Mouse (Mus musculus): ENCODE results near the gene Spata32. TPM values are rescaled to one million over a fixed set of nuclear protein-coding genes. Genes with fewer than 3 reads are reported as not detected.

Gene Spata32
- polyA plus RNA-seq, 1 experiment from 2014 or later = not detected

DNA sequence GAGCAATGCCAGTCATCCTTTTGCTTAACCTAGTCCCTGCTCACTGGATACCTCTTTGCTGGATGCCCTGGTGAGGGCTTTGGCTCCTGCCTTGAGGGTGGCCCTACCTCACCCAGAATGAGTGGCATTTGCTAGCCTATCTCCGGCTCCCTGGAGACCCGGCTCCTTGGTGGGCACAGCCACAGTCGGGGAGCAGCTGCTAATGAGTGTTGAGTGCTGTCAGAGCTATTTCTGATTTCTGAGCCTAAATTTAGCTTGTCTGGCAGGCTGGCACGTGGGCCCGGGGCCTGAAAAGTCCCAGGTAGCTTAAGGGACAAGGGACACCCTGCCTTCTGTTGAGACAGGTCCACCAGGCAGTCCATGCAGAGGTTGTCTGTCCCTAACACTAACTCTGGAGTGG, 41.0 kb downstream of the Spata32 start:
- Histone ChIP-seq H3K9me3 (replicated peaks) (no peaks in the 10 kb centered on the region), H3K4me2 (no peak overlapping the region), H3K4me1 (peaks cover 21% of the 10 kb centered on the region), H3K27ac (no peak overlapping the region), H3K9ac (no peak overlapping the region), H3K36me3 (no peaks in the 10 kb centered on the region), H3K4me3 (replicated peaks) (no peak overlapping the region), H3K27me3 (peaks cover 11% of the 10 kb centered on the region)
- WGBS = 85% methylated on average over 5 of the region's 5 CpGs
- no peak for ATAC-seq (replicated peaks; ENCODE audit: low FRiP score)

DNA sequence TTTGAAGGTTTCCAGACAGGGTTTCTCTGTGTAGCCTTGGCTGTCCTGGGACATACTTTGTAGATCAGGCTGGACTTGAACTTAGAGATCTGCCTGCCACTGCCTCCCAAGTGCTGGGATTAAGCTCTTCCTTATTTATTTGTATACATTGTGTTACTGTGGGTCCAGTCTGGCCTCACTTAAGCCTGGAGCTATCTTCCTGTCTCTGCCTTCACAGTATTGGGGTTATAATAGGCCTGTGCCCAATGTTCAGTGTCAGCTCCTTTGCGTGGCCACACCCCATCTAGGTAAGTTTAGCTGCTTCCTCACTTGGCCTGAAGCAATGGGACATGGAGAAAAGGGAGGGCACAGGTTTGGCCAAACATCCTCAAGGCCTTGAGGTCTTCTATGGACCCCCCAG, 41.7 kb downstream of the Spata32 start:
- no peak overlapping the region for H3K27ac ChIP-seq
- H3K4me3 ChIP-seq (replicated peaks) = no peak overlapping the region
- peaks cover 18% of the 10 kb centered on the region for H3K27me3 ChIP-seq
- H3K36me3 ChIP-seq = no peaks in the 10 kb centered on the region
- H3K4me1 ChIP-seq = peaks cover 24% of the 10 kb centered on the region
- ATAC-seq (replicated peaks; ENCODE audit: low FRiP score) = no peak
- no peak overlapping the region for H3K9ac ChIP-seq
- WGBS = 100% methylated on average over 1 of the region's 1 CpGs
- H3K9me3 ChIP-seq (replicated peaks) = no peaks in the 10 kb centered on the region
- no peak overlapping the region for H3K4me2 ChIP-seq

DNA sequence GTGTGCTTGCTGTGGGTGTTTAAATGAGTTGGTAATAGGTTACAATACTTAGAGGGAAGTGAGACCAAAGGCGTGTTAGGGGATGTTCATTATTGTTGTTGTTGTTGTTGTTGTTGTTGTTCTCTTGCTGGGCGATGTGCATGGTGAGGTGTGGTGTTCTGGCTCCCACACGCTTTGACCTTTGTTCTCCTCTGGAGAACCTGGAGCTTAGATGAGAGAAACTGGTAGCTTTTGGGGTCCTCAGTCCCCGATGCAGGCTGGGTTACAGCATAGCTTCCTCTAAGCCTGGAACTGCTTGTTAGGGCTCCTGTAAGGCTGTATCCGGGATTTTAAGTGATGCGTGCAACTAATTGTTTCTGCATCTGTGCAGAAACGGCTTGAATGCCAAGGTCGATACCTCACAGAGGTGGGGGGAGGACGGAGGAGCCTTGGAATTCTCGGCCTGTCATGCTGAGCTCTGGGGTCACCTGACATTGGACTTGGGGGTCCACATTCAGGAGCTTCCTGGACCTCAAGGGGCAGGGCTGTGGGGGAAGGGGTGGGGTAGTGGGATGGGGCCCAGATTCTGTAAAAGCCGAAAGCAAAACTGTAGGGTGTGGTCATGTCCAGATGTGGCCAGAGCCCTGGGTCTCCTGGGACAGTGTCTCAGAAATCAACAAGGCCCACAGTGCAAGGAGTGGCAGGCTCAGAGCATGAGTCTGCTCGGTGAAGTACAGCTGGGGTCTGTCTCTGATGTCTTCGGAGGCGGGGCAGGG, 42.4 kb downstream of the Spata32 start:
- H3K27me3 ChIP-seq = peaks cover 23% of the 10 kb centered on the region
- H3K4me3 ChIP-seq (replicated peaks) = no peak overlapping the region
- no peaks in the 10 kb centered on the region for H3K36me3 ChIP-seq
- no peak overlapping the region for H3K4me2 ChIP-seq
- H3K4me1 ChIP-seq = peaks cover 31% of the 10 kb centered on the region
- H3K9ac ChIP-seq = no peak overlapping the region
- no peak for ATAC-seq (replicated peaks; ENCODE audit: low FRiP score)
- no peak overlapping the region for H3K27ac ChIP-seq
- WGBS = 59% methylated on average over 14 of the region's 14 CpGs
- H3K9me3 ChIP-seq (replicated peaks) = no peaks in the 10 kb centered on the region

DNA sequence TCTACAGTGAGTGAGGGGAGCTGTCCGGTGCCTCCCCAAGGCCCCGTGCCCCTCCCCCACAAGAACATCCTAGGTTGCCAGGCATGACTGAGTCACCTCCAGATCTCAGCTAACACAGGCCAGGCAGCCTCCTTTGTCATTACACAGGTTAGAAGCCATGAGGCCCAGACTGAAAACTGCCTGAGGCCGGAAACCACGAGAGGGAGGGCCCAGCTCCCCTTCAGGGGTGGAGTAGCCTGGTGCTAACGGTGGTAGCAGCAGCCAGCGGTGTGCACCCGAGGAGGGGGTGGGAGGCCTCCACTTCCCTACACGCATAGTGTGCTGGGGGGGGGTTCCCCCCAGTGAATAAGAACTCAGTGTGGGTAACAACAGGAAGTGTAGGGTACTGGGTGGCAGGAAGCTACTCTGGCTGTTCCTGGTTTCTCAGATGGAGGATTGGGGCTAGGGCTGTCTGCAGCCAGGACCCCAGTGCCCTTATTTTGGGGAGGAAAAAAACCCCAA, 43.3 kb downstream of the Spata32 start:
- peaks cover 32% of the 10 kb centered on the region for H3K27me3 ChIP-seq
- H3K9me3 ChIP-seq (replicated peaks) = no peaks in the 10 kb centered on the region
- peaks cover 39% of the 10 kb centered on the region for H3K4me1 ChIP-seq
- no peaks in the 10 kb centered on the region for H3K36me3 ChIP-seq
- no peak overlapping the region for H3K4me2 ChIP-seq
- WGBS = 30% methylated on average over 8 of the region's 8 CpGs
- no peak overlapping the region for H3K4me3 ChIP-seq (replicated peaks)
- H3K27ac ChIP-seq = peak overlapping the region; percentile 62
- H3K9ac ChIP-seq = no peak overlapping the region
- peak; percentile 31; the same call in 1 of the 2 replicates for ATAC-seq (replicated peaks; ENCODE audit: low FRiP score)

DNA sequence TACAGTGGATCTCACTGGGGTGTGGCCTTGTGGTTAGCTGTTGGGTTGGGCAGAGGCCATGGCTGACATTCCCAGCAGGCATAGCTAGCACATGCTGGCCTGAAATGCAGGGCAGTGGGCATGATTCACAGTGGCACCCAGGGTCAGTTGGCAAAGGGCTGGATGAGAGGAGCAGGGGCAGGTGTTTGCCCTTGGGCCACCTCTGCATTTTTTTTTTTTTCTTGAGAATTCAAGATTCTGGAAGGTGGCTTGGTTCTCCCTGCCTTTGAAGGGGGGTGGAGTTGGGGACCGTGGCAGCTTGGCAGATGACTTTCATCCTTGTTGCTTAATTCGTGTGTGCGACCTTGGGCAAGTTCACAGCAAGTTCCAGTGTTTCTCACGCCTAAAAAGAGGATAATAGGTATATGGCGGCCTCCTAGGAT, 43.8 kb downstream of the Spata32 start:
- Histone ChIP-seq H3K9ac (no peak overlapping the region), H3K4me3 (replicated peaks) (no peak overlapping the region), H3K4me1 (peaks cover 39% of the 10 kb centered on the region), H3K4me2 (no peak overlapping the region), H3K36me3 (no peaks in the 10 kb centered on the region), H3K9me3 (replicated peaks) (no peaks in the 10 kb centered on the region), H3K27ac (peak overlapping the region; percentile 62; the same call in 1 of the 2 replicates), H3K27me3 (peaks cover 37% of the 10 kb centered on the region)
- WGBS = 72% methylated on average over 5 of the region's 5 CpGs
- ATAC-seq (replicated peaks; ENCODE audit: low FRiP score) = no peak

DNA sequence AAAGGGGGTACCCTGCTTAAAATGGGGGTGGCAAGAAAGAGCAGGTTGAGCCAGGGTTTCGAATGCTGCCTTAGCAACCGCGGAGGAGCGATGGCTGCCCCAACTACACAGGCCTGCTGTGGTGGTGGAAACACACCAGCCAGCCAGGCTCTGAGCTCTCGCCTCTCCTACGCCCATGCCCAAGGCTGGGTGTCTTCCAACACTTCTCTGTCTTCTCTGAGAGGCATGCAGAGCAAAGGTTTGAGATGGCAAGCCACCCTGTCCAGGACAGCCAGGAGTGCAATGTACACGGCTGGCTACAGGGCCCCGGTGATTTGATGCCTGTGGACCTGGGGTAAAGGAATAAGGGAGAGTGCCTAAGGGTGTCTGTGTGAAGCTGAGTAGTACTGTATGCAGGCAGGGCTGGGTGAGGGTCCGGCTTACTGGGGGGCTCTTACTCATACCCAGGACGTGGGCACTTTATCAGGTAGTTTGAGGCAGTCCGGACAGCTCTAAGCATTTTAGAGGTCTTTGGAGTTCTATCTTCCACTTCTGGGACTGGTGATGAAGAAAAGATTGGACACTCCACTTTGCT, 44.4 kb downstream of the Spata32 start:
- Histone ChIP-seq H3K27me3 (peaks cover 43% of the 10 kb centered on the region), H3K27ac (no peak overlapping the region), H3K9me3 (replicated peaks) (no peaks in the 10 kb centered on the region), H3K9ac (no peak overlapping the region), H3K4me1 (peaks cover 39% of the 10 kb centered on the region), H3K36me3 (no peaks in the 10 kb centered on the region), H3K4me3 (replicated peaks) (no peak overlapping the region), H3K4me2 (no peak overlapping the region)
- no peak for ATAC-seq (replicated peaks; ENCODE audit: low FRiP score)
- 91% methylated on average over 11 of the region's 11 CpGs for WGBS

DNA sequence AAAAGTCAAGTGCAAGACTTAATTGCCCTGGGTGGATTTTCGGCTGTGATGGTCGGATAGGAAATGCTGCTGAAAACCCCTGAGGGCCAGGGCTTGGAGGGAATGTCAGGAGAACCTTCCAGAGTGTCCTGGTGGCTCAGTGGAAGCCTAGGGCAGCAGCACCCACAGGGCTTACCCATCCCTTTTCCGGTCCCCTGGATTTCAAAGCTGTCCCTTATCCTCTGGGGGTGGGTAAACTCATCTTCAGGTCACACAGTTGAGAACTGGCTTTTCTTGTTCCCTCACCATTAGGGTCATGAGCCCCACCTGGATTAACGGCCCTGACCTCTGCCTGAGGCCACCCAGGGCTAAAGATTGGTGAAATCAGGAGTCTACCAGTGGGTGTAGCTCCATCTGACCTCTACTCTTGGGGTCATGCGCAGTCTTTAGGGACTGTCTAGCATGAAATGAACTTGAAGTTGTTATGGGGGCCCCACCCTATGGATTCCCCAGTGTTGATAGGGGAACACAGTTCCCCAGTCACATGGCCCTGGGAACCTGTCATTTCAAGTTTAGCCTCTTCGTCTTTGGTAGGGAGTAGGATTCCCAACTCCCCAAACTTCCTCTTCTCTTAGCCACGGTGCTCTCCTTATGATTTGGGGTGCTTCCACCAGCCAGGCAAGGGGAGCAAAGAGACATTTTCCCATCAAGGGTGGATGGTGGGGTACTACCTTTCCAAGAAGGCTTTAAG, 45.0 kb downstream of the Spata32 start:
- peaks cover 48% of the 10 kb centered on the region for H3K27me3 ChIP-seq
- no peak overlapping the region for H3K9ac ChIP-seq
- no peak overlapping the region for H3K4me3 ChIP-seq (replicated peaks)
- H3K27ac ChIP-seq = no peak overlapping the region
- H3K4me2 ChIP-seq = no peak overlapping the region
- 79% methylated on average over 7 of the region's 7 CpGs for WGBS
- H3K4me1 ChIP-seq = peaks cover 39% of the 10 kb centered on the region
- H3K36me3 ChIP-seq = no peaks in the 10 kb centered on the region
- ATAC-seq (replicated peaks; ENCODE audit: low FRiP score) = no peak
- no peaks in the 10 kb centered on the region for H3K9me3 ChIP-seq (replicated peaks)

DNA sequence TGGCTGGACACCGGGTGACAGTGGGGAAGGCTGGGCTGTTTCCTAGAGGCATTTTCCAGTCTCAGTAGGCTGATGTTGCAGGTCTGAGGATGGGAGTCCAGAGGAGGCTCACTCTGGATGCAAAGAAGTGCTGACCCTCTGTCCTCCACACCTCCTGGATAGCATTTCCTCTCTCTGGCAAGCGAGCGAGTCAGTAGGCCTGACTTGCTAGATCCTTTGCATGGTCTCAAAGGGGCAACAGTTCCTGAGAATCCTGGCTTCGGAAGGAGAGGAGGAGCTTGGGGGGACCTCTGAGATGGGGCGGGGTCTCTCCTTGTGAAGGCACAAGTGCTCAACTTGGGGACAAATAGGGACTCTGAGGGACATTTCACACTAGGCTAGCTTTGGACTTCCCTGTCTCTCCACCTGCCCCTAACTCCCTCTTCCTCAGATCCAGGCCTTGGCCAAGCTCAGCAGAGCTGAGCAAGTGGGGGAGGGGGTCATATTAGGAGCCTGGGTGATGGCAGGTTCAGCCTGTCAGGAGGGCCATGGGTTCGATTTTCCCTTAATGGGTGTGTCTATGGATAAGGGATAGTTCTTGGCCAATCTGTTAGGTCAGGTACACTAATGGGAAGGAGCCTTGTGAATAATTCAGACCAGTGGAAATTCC, 45.7 kb downstream of the Spata32 start:
- no peaks in the 10 kb centered on the region for H3K9me3 ChIP-seq (replicated peaks)
- peak overlapping the region; percentile 45; the same call in 1 of the 2 replicates for H3K27ac ChIP-seq
- H3K36me3 ChIP-seq = no peaks in the 10 kb centered on the region
- ATAC-seq (replicated peaks; ENCODE audit: low FRiP score) = no peak
- H3K9ac ChIP-seq = no peak overlapping the region
- H3K4me2 ChIP-seq = peak overlapping the region; percentile 95
- H3K4me1 ChIP-seq = peaks cover 39% of the 10 kb centered on the region
- 70% methylated on average over 6 of the region's 6 CpGs for WGBS
- peaks cover 48% of the 10 kb centered on the region for H3K27me3 ChIP-seq
- no peak overlapping the region; the same call in 1 of the 2 replicates for H3K4me3 ChIP-seq (replicated peaks)

DNA sequence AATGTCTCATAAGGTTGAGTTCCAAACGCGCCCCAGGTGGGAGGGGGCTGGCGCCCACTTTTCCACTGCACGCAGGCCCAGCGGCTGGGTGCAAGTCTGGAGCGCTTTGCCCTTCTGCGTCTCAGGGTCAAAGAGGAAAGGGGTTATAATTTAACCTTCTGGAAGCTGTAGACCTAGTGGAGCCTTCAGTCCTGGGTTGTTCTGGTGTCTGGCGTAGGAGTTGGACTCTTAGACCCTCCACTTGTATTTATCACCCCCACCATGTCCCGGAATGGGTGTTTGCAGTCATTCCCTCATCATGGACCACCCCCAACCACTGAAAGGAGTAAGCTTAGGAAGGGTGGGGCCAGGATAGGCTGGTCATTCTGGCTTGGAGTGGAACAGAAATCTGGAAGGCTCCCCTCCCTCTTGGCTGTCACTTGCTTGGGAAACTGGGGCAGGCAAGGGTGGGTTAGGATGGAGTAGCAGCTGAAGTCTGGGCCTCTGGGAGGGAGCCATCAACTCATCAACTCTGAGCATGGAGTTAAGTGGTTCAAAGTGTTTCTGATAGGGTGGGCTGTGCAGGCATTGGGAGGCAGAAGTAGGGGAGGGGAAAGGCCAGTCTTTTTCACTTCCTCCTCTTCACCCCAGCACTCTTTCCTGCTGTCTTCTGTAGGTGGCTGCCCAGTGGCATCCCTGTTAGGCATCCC, 46.4 kb downstream of the Spata32 start:
- ATAC-seq (replicated peaks; ENCODE audit: low FRiP score) = no peak; the same call in 1 of the 2 replicates
- Histone ChIP-seq H3K36me3 (no peaks in the 10 kb centered on the region), H3K27me3 (peaks cover 48% of the 10 kb centered on the region), H3K27ac (peak overlapping the region; percentile 45; the same call in 1 of the 2 replicates), H3K4me2 (peak overlapping the region; percentile 95), H3K9me3 (replicated peaks) (no peaks in the 10 kb centered on the region), H3K4me1 (peaks cover 39% of the 10 kb centered on the region), H3K4me3 (replicated peaks) (peak overlapping the region; percentile 60), H3K9ac (no peak overlapping the region; the same call in 1 of the 2 replicates)
- WGBS = 43% methylated on average over 9 of the region's 9 CpGs

DNA sequence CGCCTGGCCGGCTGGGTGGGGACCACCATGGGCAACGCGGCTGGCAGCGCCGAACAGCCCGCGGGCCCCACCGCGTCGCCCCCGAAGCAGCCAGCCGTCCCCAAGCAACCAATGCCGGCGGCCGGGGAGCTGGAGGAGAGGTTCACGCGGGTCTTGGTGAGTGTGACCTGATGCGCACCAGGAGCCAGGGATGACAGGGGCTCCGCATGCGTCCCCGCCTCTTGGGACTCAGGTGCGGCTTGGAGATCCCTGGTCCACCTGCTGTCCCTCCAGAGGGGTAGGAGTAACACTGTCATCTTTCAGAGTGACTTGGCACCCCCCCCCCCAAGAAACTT, 47.0 kb downstream of the Spata32 start:
- Histone ChIP-seq H3K27me3 (peaks cover 48% of the 10 kb centered on the region), H3K9ac (peak overlapping the region; percentile 64), H3K4me1 (peaks cover 38% of the 10 kb centered on the region), H3K4me2 (peak overlapping the region; percentile 95), H3K36me3 (no peaks in the 10 kb centered on the region), H3K9me3 (replicated peaks) (no peaks in the 10 kb centered on the region), H3K27ac (no peak overlapping the region), H3K4me3 (replicated peaks) (peak overlapping the region; percentile 60)
- ATAC-seq (replicated peaks; ENCODE audit: low FRiP score) = no peak
- WGBS = under 1% methylated on average over 23 of the region's 23 CpGs
